Mouse (Mus musculus) cerebellum, postnatal 14 days (tissue): Measurements from ENCODE around the gene Slc4a10.
"Not testable (repeated sequence)": the region's sequence is repeated elsewhere in the genome, so short reads cannot be mapped to it uniquely, and the experiment has no call there.

ENCODE experiments used
- DNase-seq, 2 experiments: peaks; one replicate each; pipeline ENCODE4 v3.0.0; 2021; ENCODE audit warnings: mixed read lengths in 2 of 2

Gene Slc4a10

GRCm38 (mm10) chr2:62046421-62046845 lies at the start of gene Slc4a10:
Gene Slc4a10, plus strand, starts transcription at chr2:62046462.
- peak; percentile 87 to 90 for DNase-seq

GRCm38 (mm10) chr2:62001251-62001650 lies 45.0 kb upstream of the Slc4a10 start:
- not testable (repeated sequence) for DNase-seq

- no peak for DNase-seq
Observed at GRCm38 (mm10) chr2:62018209-62018608, 28.1 kb upstream of the Slc4a10 start.

- DNase-seq = peak in 1 of 2 experiments; percentile 53
Observed at GRCm38 (mm10) chr2:62046861-62047503, 720 bp downstream of the Slc4a10 start.

GRCm38 (mm10) chr2:62047504-62048005 lies 1.3 kb downstream of the Slc4a10 start:
- DNase-seq = peak; percentile 83 to 85

- peak in 1 of 2 experiments; percentile 10 for DNase-seq
Observed at GRCm38 (mm10) chr2:62048116-62048515, 1.9 kb downstream of the Slc4a10 start.

GRCm38 (mm10) chr2:62076512-62076911 lies 30.2 kb downstream of the Slc4a10 start:
- DNase-seq = no peak

- peak; percentile 67 to 75 for DNase-seq
Observed at GRCm38 (mm10) chr2:62087566-62087965, 41.3 kb downstream of the Slc4a10 start.

- DNase-seq = peak in 1 of 2 experiments; percentile 19
Observed at GRCm38 (mm10) chr2:62088715-62089114, 42.5 kb downstream of the Slc4a10 start.

- no peak for DNase-seq
Observed at GRCm38 (mm10) chr2:62089208-62089607, 42.9 kb downstream of the Slc4a10 start.

- DNase-seq = no peak
Observed at GRCm38 (mm10) chr2:62100526-62100925, 54.3 kb downstream of the Slc4a10 start.

GRCm38 (mm10) chr2:62115346-62115745 lies 69.1 kb downstream of the Slc4a10 start:
- DNase-seq = no peak

GRCm38 (mm10) chr2:62129975-62130374 lies 83.7 kb downstream of the Slc4a10 start:
- DNase-seq = no peak

GRCm38 (mm10) chr2:62134911-62135310 lies 88.6 kb downstream of the Slc4a10 start:
- no peak for DNase-seq

- DNase-seq = no peak
Observed at GRCm38 (mm10) chr2:62147636-62148035, 101.4 kb downstream of the Slc4a10 start.

GRCm38 (mm10) chr2:62149421-62149820 lies 103.2 kb downstream of the Slc4a10 start:
- DNase-seq = no peak

- DNase-seq = no peak
Observed at GRCm38 (mm10) chr2:62150830-62151229, 104.6 kb downstream of the Slc4a10 start.

GRCm38 (mm10) chr2:62210109-62210508 lies 163.8 kb downstream of the Slc4a10 start:
- DNase-seq = no peak

- DNase-seq = peak; percentile 39 to 45
Observed at GRCm38 (mm10) chr2:62211106-62211505, 164.8 kb downstream of the Slc4a10 start.

- no peak for DNase-seq
Observed at GRCm38 (mm10) chr2:62227563-62227962, 181.3 kb downstream of the Slc4a10 start.

GRCm38 (mm10) chr2:62231271-62231670 lies 185.0 kb downstream of the Slc4a10 start:
- peak in 1 of 2 experiments; percentile 13 for DNase-seq

- DNase-seq = no peak
Observed at GRCm38 (mm10) chr2:62244167-62244566, 197.9 kb downstream of the Slc4a10 start.

GRCm38 (mm10) chr2:62268467-62268866 lies 222.2 kb downstream of the Slc4a10 start:
- DNase-seq = no peak

GRCm38 (mm10) chr2:62271840-62272239 lies 225.6 kb downstream of the Slc4a10 start:
- DNase-seq = no peak

- DNase-seq = no peak
Observed at GRCm38 (mm10) chr2:62278779-62279178, 232.5 kb downstream of the Slc4a10 start.
